Mouse (Mus musculus) gastrocnemius, adult 18-20 months (tissue): ENCODE data around the gene Tex101. TPM values are rescaled to one million over a fixed set of nuclear protein-coding genes. Genes with fewer than 3 reads are reported as not detected.
A peak's percentile ranks its signal among the peaks of the same experiment; 100 is the strongest.
"Not testable (repeated sequence)": the region's sequence is repeated elsewhere in the genome, so short reads cannot be mapped to it uniquely, and the experiment has no call there.

Experiments
- DNase-seq: peaks from one replicate; pipeline ENCODE4 v3.0.0; 2021; ENCODE audit warnings: low spot score
- total RNA-seq, 2 experiments: library from RNA; stranded (reverse); gene quantifications; 2 replicates each; pipeline ENCODE4 v1.2.3; 2021

The Tex101 gene
- total RNA-seq, 2 experiments from 2014 or later: not detected

GRCm38 (mm10) chr7:24637046-24637445, 39.4 kb downstream of the Tex101 start:
- no peak for DNase-seq

DNA sequence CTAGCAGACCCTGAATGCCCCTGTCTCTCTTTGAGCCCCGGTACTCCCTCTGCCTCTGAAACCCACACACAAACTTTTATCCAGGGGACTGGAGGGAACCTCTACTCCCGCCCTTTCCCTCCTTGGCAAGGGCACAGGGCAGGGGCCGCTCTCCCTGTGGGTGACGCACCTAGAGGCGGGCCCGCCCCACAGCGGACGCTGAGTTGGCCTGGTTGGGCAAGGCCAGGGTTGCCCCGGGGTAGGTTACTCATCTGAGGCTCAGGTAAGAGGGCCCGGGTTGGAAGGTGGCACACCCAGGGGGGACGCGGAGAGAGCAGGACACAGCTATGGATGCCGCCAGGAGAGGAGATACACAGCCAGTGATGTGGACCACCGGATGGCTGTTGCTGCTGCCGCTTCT, 40.2 kb downstream of the Tex101 start, which contains the start of gene Lypd3:
Lypd3 (plus strand) TSS at position 287 of the 400 bp plus-strand sequence.
- DNase-seq: no peak

GRCm38 (mm10) chr7:24630116-24630880, 46.2 kb downstream of the Tex101 start:
- DNase-seq: no peak

GRCm38 (mm10) chr7:24629672-24630071, 46.8 kb downstream of the Tex101 start:
- DNase-seq: no peak

DNA sequence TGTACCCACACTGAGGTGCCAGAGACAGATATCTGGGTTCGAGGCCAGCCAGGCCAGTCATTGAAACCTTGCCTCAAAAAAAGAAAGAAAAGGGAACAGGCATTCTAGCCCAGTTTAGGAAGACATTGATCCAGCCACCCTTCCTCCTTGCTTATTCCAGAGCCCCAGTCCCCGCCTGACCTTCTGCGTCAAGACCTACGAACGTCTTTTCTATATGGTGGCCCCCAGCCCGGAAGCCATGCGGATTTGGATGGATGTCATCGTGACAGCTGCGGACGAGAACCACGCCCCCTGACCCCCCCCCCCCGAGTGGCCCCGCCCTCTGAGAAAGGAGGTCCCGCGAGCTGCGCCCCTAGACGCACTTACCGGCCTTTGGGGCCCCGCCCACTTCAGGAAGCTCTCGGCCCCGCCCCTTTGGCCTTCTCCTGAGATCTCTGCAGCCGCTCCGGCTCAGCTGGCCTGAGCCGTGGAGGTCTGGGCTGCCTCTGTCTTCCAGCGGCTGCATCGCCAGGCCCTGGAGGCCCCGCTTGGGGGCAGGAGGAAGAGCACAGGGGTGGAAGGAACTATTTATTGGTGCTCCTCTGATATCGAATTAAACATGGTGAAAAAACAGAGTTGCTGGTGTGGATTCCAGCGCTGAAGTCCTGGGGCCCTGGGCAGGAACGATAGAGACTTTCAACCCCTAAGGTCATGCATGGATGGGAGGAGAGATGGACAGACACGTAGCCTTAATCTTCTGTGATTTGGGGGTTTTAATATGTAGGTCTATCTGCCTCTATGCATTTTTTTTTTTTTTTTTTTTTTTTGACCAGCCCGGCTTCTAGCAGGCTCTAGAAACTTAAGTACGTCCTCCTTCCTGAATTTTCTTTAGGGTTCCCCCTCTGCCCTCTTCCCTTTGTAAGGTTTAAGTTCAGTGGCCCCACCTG, 47.5 kb downstream of the Tex101 start:
- DNase-seq: peak; percentile 89

GRCm38 (mm10) chr7:24622967-24623366, 53.5 kb downstream of the Tex101 start:
- DNase-seq: no peak

DNA sequence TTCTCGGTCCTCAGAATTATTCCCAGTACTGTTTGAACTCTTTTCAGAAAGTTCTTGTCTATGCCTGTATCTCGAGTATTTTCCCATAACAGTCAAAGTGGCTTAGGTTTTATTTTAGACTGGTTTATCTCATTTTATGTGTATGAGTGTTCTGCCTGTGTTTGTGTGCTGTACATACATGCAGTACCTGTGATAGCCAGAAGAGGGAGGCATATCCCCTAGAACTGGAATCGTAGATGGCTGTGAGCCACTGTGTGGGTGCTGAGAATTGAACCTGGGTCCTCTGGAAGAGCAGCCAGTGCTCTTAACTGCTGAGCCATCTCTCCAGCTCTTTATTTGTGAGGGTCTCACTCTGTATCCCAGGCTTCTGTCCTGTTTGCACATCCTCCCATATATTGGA, 55.3 kb downstream of the Tex101 start:
- DNase-seq: no peak

GRCm38 (mm10) chr7:24619671-24620397, 56.6 kb downstream of the Tex101 start:
- no peak for DNase-seq

DNA sequence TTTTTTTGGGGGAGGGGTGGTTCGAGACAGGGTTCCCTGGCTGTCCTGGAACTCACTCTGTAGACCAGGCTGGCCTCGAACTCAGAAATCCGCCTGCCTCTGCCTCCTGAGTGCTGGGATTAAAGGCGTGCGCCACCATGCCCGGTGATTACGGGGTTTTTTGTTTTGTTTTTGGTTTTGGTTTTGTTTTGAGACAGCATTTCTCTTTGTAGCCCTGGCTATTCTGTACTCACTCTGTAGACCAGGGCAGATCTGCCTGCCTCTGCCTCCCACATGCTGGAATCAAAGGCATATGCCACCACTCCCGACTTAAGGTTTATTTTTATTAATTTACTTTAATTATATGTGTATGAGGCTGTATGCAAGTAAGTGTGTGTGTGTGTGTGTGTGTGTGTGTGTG, 58.1 kb downstream of the Tex101 start:
- DNase-seq: not testable (repeated sequence)

Other genes starting within 250 kb of the Tex101 start
- gene Irgc1, start 224.4 kb downstream of the Tex101 start, total RNA-seq: not detected
- gene Plaur, start 214.2 kb downstream of the Tex101 start, total RNA-seq: 1 to 10 TPM in 1 of 2 experiments, under 1 TPM in 1; 0.87 to 1.4 TPM
- 1 to 10 TPM; 2.3 to 3.4 TPM for gene Cadm4, start 194.7 kb downstream of the Tex101 start, total RNA-seq
- gene Zfp428, start 169.7 kb downstream of the Tex101 start, total RNA-seq: 1 to 10 TPM; 4.1 to 4.5 TPM
- not detected for gene AC161166.1, start 164.2 kb downstream of the Tex101 start, total RNA-seq
- 10 to 100 TPM; 11.5 to 16.2 TPM for gene Irgq, start 146.0 kb downstream of the Tex101 start, total RNA-seq
- gene Pinlyp, start 130.6 kb downstream of the Tex101 start, total RNA-seq: not detected
- 10 to 100 TPM; 16.5 to 20.1 TPM for gene Xrcc1, start 130.4 kb downstream of the Tex101 start, total RNA-seq
- 10 to 100 TPM; 25.5 to 29.0 TPM for gene Ethe1, start 89.1 kb downstream of the Tex101 start, total RNA-seq
- under 1 TPM in 1 of 2 experiments, not detected in 1; 0.09 TPM for gene Zfp575, start 89.0 kb downstream of the Tex101 start, total RNA-seq
- gene Phldb3, start 65.9 kb downstream of the Tex101 start, total RNA-seq: under 1 TPM; 0.34 to 0.64 TPM
- gene Lypd3, start 40.1 kb downstream of the Tex101 start, total RNA-seq: not detected
- gene BC049730, start 32.6 kb upstream of the Tex101 start, total RNA-seq: not detected
- gene Gm4763, start 50.2 kb upstream of the Tex101 start, total RNA-seq: not detected
- not detected for gene Cd177, start 83.6 kb upstream of the Tex101 start, total RNA-seq
- gene Ceacam10, start 100.5 kb upstream of the Tex101 start, total RNA-seq: not detected
- not detected for gene Gm9844, start 185.5 kb upstream of the Tex101 start, total RNA-seq
- gene Lypd4, start 193.3 kb upstream of the Tex101 start, total RNA-seq: not detected
- not detected for gene Dmrtc2, start 193.4 kb upstream of the Tex101 start, total RNA-seq
- gene Rps19, start 207.7 kb upstream of the Tex101 start, total RNA-seq: 100 to 1,000 TPM; 312 to 357 TPM
- gene Cd79a, start 220.7 kb upstream of the Tex101 start, total RNA-seq: under 1 TPM in 1 of 2 experiments, not detected in 1; 0.14 TPM
- gene Arhgef1, start 226.2 kb upstream of the Tex101 start, total RNA-seq: 10 to 100 TPM; 21.0 to 23.8 TPM